In the genomic region with DNA sequence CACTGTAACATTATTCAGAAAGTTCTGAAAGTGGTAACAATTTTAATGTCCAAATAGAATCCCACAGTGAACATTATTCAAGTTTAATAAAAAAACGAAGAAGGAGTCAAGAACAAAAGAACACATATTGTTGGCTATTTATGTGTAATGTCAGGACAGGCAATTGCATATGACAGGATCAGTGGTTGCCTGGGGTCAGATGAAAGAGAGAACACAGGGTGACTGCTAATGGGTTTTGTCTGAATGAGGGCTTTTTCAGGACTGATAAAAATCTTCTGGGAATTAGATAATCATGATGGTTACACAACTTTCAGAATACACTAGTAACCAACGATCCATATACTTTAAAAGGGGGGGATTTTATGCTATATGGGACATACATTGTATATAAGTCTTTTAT, we compare ENCODE assay signal across 14 mouse cellular contexts.
"Had no signal": no experiment of that assay in that cellular context is flagged by ENCODE, and none has a peak within 500 bp of the region (broad histone marks: within the 10 kb centered on the region; RNA-seq: fewer than 3 reads in every experiment).

No protein-coding gene starts in this region.

- DNase-seq: kidney, adult 11 months; kidney, adult 8-10 months; kidney, postnatal 10 days; kidney, postnatal 36 days; layer of hippocampus, postnatal 36 days; liver, embryonic 13.5 days; lung, adult 2 months; lung, postnatal 14 days; lung, postnatal 4 days; right cerebral cortex, adult 18-20 months; right cerebral cortex, postnatal 14 days; right cerebral cortex, postnatal 4 days; thymus, adult 2 months; thymus, postnatal 14 days had no signal
